Mouse (Mus musculus) forebrain, embryonic 14.5 days (tissue): ENCODE results near the gene Cpm. TPM values are rescaled to one million over a fixed set of nuclear protein-coding genes. Genes with fewer than 3 reads are reported as not detected.
"Not testable (repeated sequence)": the region's sequence is repeated elsewhere in the genome, so short reads cannot be mapped to it uniquely, and the experiment has no call there.

Source experiments
- ATAC-seq: fragments of 200-750 bp; cut with Nextera tagmentation; 2 replicates; pipeline ENCODE4 v1.8.0; 2017; ENCODE audit warnings: mild to moderate bottlenecking, moderate library complexity
- DNase-seq: peaks from one replicate; pipeline ENCODE4 v3.0.0-alpha.2; 2015; ENCODE audit warnings: low spot score
- H3K27ac ChIP-seq: fragments of 300-500 bp; sonication (generic); 2 replicates; pipeline ENCODE4 v1.5.1; 2014; ENCODE audit warnings: low read depth, mild to moderate bottlenecking, control low read depth, low read length, moderate library complexity
- H3K27me3 ChIP-seq: fragments of 300-500 bp; sonication (generic); replicated peaks from 2 replicates; pipeline ENCODE4 v1.6.1; 2014; ENCODE audit warnings: low read length, control low read depth, mixed read lengths; ENCODE audit not compliant: control insufficient read depth, insufficient read depth
- H3K36me3 ChIP-seq: fragments of 300-500 bp; sonication (generic); 2 replicates; pipeline ENCODE4 v1.6.1; 2014; ENCODE audit warnings: low read length, control low read depth; ENCODE audit not compliant: control insufficient read depth, insufficient read depth
- H3K4me1 ChIP-seq: fragments of 300-500 bp; sonication (generic); 2 replicates; pipeline ENCODE4 v1.6.1; 2014; ENCODE audit warnings: antibody characterized with exemption, low read length, control low read depth; ENCODE audit not compliant: control insufficient read depth, insufficient read depth
- H3K4me2 ChIP-seq: fragments of 300-500 bp; sonication (generic); 2 replicates; pipeline ENCODE4 v1.6.1; 2014; ENCODE audit warnings: mild to moderate bottlenecking, control low read depth, low read length
- H3K4me3 ChIP-seq: fragments of 300-500 bp; sonication (generic); 2 replicates; pipeline ENCODE4 v1.5.1; 2014; ENCODE audit warnings: low read depth, low read length, control low read depth
- H3K9ac ChIP-seq: fragments of 300-500 bp; sonication (generic); 2 replicates; pipeline ENCODE4 v1.6.1; 2014; ENCODE audit warnings: mild to moderate bottlenecking, low read length, control low read depth, moderate library complexity
- H3K9me3 ChIP-seq: fragments of 300-500 bp; sonication (generic); replicated peaks from 2 replicates; pipeline ENCODE4 v1.6.1; 2016; ENCODE audit warnings: low read length, control low read depth, mixed read lengths; ENCODE audit not compliant: control insufficient read depth
- WGBS: fragments of 180-500 bp; shearing (Covaris S2); extraction: QIAGEN DNeasy Blood & Tissue Kit; methylation state at CpG from one replicate; pipeline ENCODE4 v1.1.7; 2014; 5-methylcytosine and 5-hydroxymethylcytosine counted together
- polyA plus RNA-seq: library from polyadenylated mRNA; unstranded; fragments of >200 nt; fragmentation: Nextera tagmentation; extraction: Ambion mirVana; gene quantifications from 2 replicates; pipeline ENCODE4 v1.2.1, GENCODE M21; 2014

The Cpm gene
- polyA plus RNA-seq, 1 experiment from 2014 or later = 6.1 TPM

DNA sequence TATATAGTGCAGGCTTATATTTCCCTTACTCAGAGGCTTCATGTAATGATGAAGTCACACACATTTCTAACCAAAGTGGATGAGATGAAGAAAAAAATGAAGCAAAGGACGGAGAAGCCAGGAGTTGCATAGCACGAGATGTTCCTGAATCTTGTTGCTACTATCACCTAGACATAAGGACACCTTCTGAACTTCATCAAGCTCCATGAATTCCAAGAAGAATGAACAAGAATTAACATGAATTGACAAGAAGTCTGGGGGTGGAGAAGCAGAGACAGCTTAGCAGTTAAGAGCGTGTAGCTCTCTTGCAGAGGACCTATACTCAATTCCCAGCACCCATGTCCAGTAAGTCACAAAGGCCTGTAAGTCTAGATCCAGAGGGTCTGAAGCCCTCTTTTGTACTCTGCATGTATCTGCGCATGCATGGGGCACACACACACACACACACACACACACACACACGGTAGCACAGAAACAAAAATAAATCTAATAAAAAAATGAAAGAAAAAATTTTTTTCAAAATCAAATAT is 36.2 kb upstream of the Cpm start:
- no peaks in the 10 kb centered on the region for H3K36me3 ChIP-seq
- 96% methylated on average over 5 of the region's 5 CpGs for WGBS
- no peak overlapping the region for H3K4me2 ChIP-seq
- DNase-seq (no peak), ATAC-seq (no peak)
- H3K27ac ChIP-seq = no peak overlapping the region
- no peaks in the 10 kb centered on the region for H3K4me1 ChIP-seq
- no peak overlapping the region for H3K9ac ChIP-seq
- no peaks in the 10 kb centered on the region for H3K27me3 ChIP-seq
- no peak overlapping the region for H3K4me3 ChIP-seq
- no peaks in the 10 kb centered on the region for H3K9me3 ChIP-seq

DNA sequence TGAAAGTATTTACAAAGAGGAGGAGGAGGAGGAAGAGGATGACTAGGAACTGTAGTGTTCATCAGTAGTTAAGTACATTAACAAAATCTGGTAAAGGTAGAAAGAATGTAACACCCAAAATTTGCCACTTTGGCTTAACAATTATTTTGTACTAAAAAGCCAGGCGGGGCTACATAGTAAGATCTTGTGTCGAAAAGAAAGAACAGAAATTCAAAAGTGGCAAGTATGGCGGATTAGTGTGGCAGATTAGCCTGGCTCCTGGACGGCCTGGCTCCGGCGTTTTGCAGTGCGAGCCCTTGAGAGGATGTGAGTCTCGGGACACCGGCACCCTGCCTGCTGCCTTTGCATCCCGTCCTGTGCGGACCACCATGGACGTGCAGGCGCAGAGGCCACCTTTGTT is 35.4 kb upstream of the Cpm start:
- Histone ChIP-seq H3K27ac (no peak overlapping the region), H3K4me2 (no peak overlapping the region), H3K4me3 (no peak overlapping the region), H3K4me1 (no peaks in the 10 kb centered on the region), H3K9ac (no peak overlapping the region), H3K36me3 (no peaks in the 10 kb centered on the region), H3K9me3 (no peaks in the 10 kb centered on the region), H3K27me3 (no peaks in the 10 kb centered on the region)
- WGBS = 90% methylated on average over 13 of the region's 13 CpGs
- no peak for ATAC-seq
- no peak for DNase-seq

DNA sequence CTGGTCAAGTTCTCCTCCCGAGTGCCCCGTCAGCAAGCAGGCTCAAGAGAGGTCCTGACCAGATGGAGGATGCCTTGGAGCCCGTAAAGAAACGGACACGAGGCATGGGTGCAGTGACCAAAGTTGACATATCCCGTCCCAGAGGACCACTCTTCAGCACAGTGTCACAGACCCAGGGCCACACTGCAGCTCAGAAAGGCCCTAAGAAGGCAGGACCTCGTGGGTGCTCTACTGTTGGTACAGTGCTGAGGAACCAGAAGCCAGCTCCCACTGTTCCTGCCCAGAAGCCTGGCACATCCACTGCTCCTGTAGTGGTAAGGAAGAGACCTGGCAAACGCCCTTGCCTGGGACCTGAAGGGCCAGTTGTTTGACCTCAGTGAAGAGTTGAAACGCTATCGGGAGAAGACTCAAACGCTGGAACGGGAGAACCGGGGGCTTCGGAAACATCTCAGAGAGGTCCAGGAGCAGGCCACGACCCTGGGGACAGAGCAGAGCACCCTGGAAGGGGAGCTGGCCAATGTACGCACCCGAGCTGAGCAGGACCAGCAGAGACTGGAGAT is 34.9 kb upstream of the Cpm start:
- Histone ChIP-seq H3K4me1 (no peaks in the 10 kb centered on the region), H3K27me3 (no peaks in the 10 kb centered on the region), H3K4me2 (no peak overlapping the region), H3K4me3 (no peak overlapping the region), H3K9me3 (no peaks in the 10 kb centered on the region), H3K36me3 (no peaks in the 10 kb centered on the region), H3K9ac (no peak overlapping the region), H3K27ac (no peak overlapping the region)
- DNase-seq (no peak), ATAC-seq (no peak)
- 90% methylated on average over 17 of the region's 17 CpGs for WGBS

- H3K9ac ChIP-seq = no peak overlapping the region
- no peaks in the 10 kb centered on the region for H3K9me3 ChIP-seq
- DNase-seq = no peak
- H3K4me1 ChIP-seq = no peaks in the 10 kb centered on the region
- 96% methylated on average over 13 of the region's 13 CpGs for WGBS
- no peak overlapping the region for H3K27ac ChIP-seq
- H3K27me3 ChIP-seq = no peaks in the 10 kb centered on the region
- H3K4me3 ChIP-seq = no peak overlapping the region
- no peaks in the 10 kb centered on the region for H3K36me3 ChIP-seq
- no peak for ATAC-seq
- no peak overlapping the region for H3K4me2 ChIP-seq
Observed at GRCm38 (mm10) chr10:117594913-117595312, 34.4 kb upstream of the Cpm start.

DNA sequence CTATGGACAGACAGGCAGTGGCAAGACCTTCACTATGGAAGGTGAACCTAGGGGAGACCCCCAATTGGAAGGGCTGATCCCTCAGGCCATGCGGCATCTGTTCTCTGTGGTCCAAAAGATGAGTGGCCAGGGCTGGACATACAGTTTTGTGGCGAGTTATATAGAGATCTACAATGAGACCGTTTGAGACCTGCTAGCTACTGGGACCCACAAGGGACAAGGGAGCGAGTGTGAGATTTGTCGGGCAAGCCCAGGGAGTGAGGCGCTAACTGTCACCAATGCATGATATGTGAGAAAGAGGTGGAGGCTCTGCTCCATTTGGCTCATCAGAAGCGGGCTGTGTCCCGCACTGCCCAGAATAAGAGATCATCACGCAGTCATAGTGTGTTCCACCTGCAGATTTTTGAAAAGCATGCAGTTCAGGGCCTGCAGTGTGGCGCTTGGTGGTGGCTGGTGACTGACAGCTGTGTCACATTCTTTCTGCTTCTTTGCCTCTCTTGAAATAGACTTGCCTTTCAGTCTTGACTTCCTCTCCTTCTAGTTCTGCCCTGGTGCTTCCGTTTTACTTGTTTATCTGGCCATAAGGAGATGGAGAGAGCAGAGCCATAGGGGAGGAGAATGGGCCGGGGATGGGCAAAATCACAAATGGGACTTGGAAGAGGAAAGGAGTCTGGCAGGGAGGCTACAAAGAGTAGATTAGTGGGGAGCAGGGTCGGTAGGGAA is 33.7 kb upstream of the Cpm start:
- Histone ChIP-seq H3K4me1 (no peaks in the 10 kb centered on the region), H3K4me2 (no peak overlapping the region), H3K27ac (no peak overlapping the region), H3K9me3 (no peaks in the 10 kb centered on the region), H3K36me3 (no peaks in the 10 kb centered on the region), H3K4me3 (no peak overlapping the region), H3K9ac (no peak overlapping the region), H3K27me3 (no peaks in the 10 kb centered on the region)
- 77% methylated on average over 13 of the region's 13 CpGs for WGBS
- ATAC-seq (no peak), DNase-seq (no peak)

- ATAC-seq (no peak), DNase-seq (no peak)
- Histone ChIP-seq H3K9ac (no peak overlapping the region), H3K27ac (no peak overlapping the region), H3K9me3 (no peaks in the 10 kb centered on the region), H3K4me3 (no peak overlapping the region), H3K36me3 (no peaks in the 10 kb centered on the region), H3K4me1 (no peaks in the 10 kb centered on the region), H3K4me2 (no peak overlapping the region), H3K27me3 (no peaks in the 10 kb centered on the region)
- 86% methylated on average over 9 of the region's 9 CpGs for WGBS
Observed at GRCm38 (mm10) chr10:117596165-117596735, 33.0 kb upstream of the Cpm start.

GRCm38 (mm10) chr10:117596771-117597324 is 32.5 kb upstream of the Cpm start:
- 84% methylated on average over 5 of the region's 5 CpGs for whole genome bisulfite sequencing
- Histone ChIP-seq H3K27ac (no peak overlapping the region), H3K4me3 (no peak overlapping the region)

DNA sequence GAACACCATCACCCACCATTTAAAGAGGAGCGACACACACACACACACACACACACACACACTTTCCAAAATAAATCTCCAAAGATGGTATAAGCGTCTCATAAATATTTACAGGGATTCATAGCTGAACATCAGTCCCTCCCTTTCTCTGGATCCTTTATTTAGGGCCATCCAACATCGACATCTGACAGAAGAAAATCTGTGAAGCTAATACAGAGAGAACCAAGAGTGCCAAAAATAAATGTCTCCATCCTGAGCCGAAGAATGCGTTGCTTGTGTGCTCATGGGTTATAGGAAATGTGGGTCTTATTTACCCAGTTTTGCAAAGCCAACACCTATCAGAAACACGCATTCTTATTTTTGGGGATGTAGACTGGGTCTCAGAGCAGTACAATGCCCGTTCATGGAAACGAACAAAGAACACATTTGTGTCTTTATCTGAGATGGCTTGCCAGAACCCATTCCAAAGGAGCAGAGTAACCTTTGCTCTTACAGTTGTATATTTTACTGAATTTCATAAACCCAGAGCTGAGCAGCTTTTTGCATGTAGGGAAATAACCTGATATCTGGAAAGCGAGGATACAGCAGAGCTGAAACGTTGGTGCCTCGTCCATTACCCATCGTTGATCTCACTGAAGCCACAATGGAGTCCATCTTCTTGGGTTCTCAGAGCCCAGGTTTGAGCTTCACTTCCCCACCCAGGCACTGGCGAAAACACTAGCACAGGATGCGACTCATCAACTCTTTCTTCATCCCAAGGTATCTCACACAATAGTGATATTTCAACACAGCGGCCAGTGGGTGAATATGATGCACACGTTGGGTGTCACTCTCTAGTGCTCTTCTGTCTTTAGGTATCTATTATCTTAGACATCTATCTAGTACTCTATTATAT is 31.7 kb upstream of the Cpm start:
- not testable (repeated sequence) for H3K27me3 ChIP-seq, ATAC-seq, H3K9me3 ChIP-seq, H3K4me1 ChIP-seq, H3K4me2 ChIP-seq, DNase-seq, H3K27ac ChIP-seq, H3K4me3 ChIP-seq, H3K9ac ChIP-seq, H3K36me3 ChIP-seq
- WGBS = 95% methylated on average over 16 of the region's 16 CpGs

More at GRCm38 (mm10) chr10:117596771-117597324, 32.5 kb upstream of the Cpm start:
- DNase-seq (no peak), ATAC-seq (no peak)
- Histone ChIP-seq H3K36me3 (no peaks in the 10 kb centered on the region), H3K4me1 (no peaks in the 10 kb centered on the region), H3K4me2 (no peak overlapping the region), H3K9ac (no peak overlapping the region), H3K9me3 (no peaks in the 10 kb centered on the region), H3K27me3 (no peaks in the 10 kb centered on the region)
